In genomic region chr11:5742106-5742505, GRCm38 (mm10) we compare ENCODE assay signal across 11 mouse cellular contexts. TPM values are rescaled to one million over a fixed set of nuclear protein-coding genes. Genes with fewer than 3 reads are reported as not detected.
DNase-seq lines count a peak whose midpoint lies in the region; ATAC-seq and TF ChIP-seq lines count a peak whose summit lies in the region.
"Had no signal": no experiment of that assay in that cellular context is flagged by ENCODE, and none has a peak within 500 bp of the region (broad histone marks: within the 10 kb centered on the region; RNA-seq: fewer than 3 reads in every experiment).

No protein-coding gene starts in this region.

- peaks cover 43% of the 10 kb centered on the region for H3K4me1 ChIP-seq in megakaryocyte, embryonic 14.5 days
- peaks cover 13% of the 10 kb centered on the region for H3K4me1 ChIP-seq in liver, postnatal 0 days (ENCODE audit: insufficient read depth)

- ATAC-seq in megakaryocyte, adult 5-6 weeks (ENCODE audit: poor library complexity, severe bottlenecking) = no peak
- ATAC-seq in liver, postnatal 0 days = no peak

- H3K36me3 ChIP-seq in megakaryocyte, embryonic 14.5 days (replicated peaks; ENCODE audit: low read length) = peaks cover 19% of the 10 kb centered on the region
- no peaks in the 10 kb centered on the region for H3K36me3 ChIP-seq in liver, postnatal 0 days (replicated peaks; ENCODE audit: insufficient read depth, low read length)
- H3K36me3 ChIP-seq: embryonic facial prominence, embryonic 15.5 days; heart, embryonic 15.5 days had no signal

- DNase-seq in cerebellum, postnatal 14 days = peak; percentile 27 to 29
- DNase-seq in cerebellum, adult 9-10 months = no peak
- DNase-seq in liver, postnatal 0 days = peak; percentile 57
- DNase-seq in thymus, postnatal 25 days = peak; percentile 41
- no peak for DNase-seq in frontal cortex, postnatal 25 days (ENCODE audit: low spot score in 2 of 2)
- no peak for DNase-seq in testis, postnatal 14 days (ENCODE audit: low spot score)

- no peak for TF ChIP-seq EP300 in liver, postnatal 0 days (IDR thresholded peaks at IDR 0.05; ENCODE audit: low read depth)

- peak; percentile 72 for TF ChIP-seq CTCF in liver, postnatal 0 days (IDR thresholded peaks at IDR 0.05; ENCODE audit: low read depth)

- H3K27me3 ChIP-seq in megakaryocyte, embryonic 14.5 days (replicated peaks) = no peaks in the 10 kb centered on the region
- H3K27me3 ChIP-seq in liver, postnatal 0 days (ENCODE audit: insufficient read depth, low read length) = no peaks in the 10 kb centered on the region
- H3K27me3 ChIP-seq: embryonic facial prominence, embryonic 15.5 days; heart, embryonic 15.5 days had no signal

- WGBS in liver, postnatal 0 days (ENCODE audit: insufficient replicate concordance) = 71% methylated on average over 7 of the region's 7 CpGs

- H3K27ac ChIP-seq in liver, postnatal 0 days (ENCODE audit: low read depth) = no peak overlapping the region
- H3K27ac ChIP-seq: embryonic facial prominence, embryonic 15.5 days had no signal

- H3K4me3 ChIP-seq in megakaryocyte, embryonic 14.5 days (replicated peaks) = peak overlapping the region; percentile 62
- H3K4me3 ChIP-seq in liver, postnatal 0 days (ENCODE audit: low read depth, low read length) = no peak overlapping the region

- H3K9ac ChIP-seq in liver, postnatal 0 days (replicated peaks) = no peak overlapping the region

- peaks cover 13% of the 10 kb centered on the region for H3K9me3 ChIP-seq in megakaryocyte, embryonic 14.5 days
- no peaks in the 10 kb centered on the region for H3K9me3 ChIP-seq in liver, postnatal 0 days (ENCODE audit: low read length)
- H3K9me3 ChIP-seq: embryonic facial prominence, embryonic 15.5 days; G1E; heart, embryonic 15.5 days had no signal

- no peak overlapping the region for H3K4me2 ChIP-seq in liver, postnatal 0 days (ENCODE audit: low read depth, low read length)

RNA-seq across cellular contexts. Expression of gene Urgcp, which starts 20.1 kb away (rescaled TPM):
- polyA plus RNA-seq in megakaryocyte, embryonic 14.5 days (2012; ENCODE audit: insufficient read depth, low replicate concordance) = 6.8 and 10.2 TPM in 2 replicates
- total RNA-seq in megakaryocyte, adult 5-6 weeks (2015) = 4.1 and 4.5 TPM in 2 replicates
- 7.5 and 8.7 TPM in 2 replicates for total RNA-seq in megakaryocyte, adult 5-6 weeks (2017)
- polyA plus RNA-seq in liver, postnatal 0 days (2015; fragmentation: Nextera tagmentation; extraction: Ambion mirVana) = 7.1 and 8.2 TPM in 2 replicates

RNA-seq across cellular contexts. Expression of gene Mrps24, which starts 26.6 kb away (rescaled TPM):
- polyA plus RNA-seq in megakaryocyte, embryonic 14.5 days (2012; ENCODE audit: insufficient read depth, low replicate concordance) = 173 and 222 TPM in 2 replicates
- total RNA-seq in megakaryocyte, adult 5-6 weeks (2015) = 67.4 and 74.1 TPM in 2 replicates
- total RNA-seq in megakaryocyte, adult 5-6 weeks (2017) = 30.7 and 41.2 TPM in 2 replicates
- polyA plus RNA-seq in liver, postnatal 0 days (2015; fragmentation: Nextera tagmentation; extraction: Ambion mirVana) = 119 and 122 TPM in 2 replicates

RNA-seq across cellular contexts. Expression of gene Dbnl, which starts 46.2 kb away (rescaled TPM):
- polyA plus RNA-seq in megakaryocyte, embryonic 14.5 days (2012; ENCODE audit: insufficient read depth, low replicate concordance) = 63.4 and 117 TPM in 2 replicates
- total RNA-seq in megakaryocyte, adult 5-6 weeks (2015) = 84.5 and 90.0 TPM in 2 replicates
- total RNA-seq in megakaryocyte, adult 5-6 weeks (2017) = 176 and 179 TPM in 2 replicates
- polyA plus RNA-seq in liver, postnatal 0 days (2015; fragmentation: Nextera tagmentation; extraction: Ambion mirVana) = 31.7 and 36.6 TPM in 2 replicates

Comparison
In these comparisons a context has a peak if more than half of its experiments do, and no peak if none do; other contexts are left out.
1. DNase-seq: peak in cerebellum, postnatal 14 days (2 of 2), liver, postnatal 0 days (single experiment) and thymus, postnatal 25 days (single experiment); none in cerebellum, adult 9-10 months (single experiment), frontal cortex, postnatal 25 days (0 of 2) and testis, postnatal 14 days (single experiment).